Mouse (Mus musculus) gastrocnemius, adult 18-20 months (tissue): ENCODE results near the gene Cntn4. TPM values are rescaled to one million over a fixed set of nuclear protein-coding genes. Genes with fewer than 3 reads are reported as not detected.
"Not testable (repeated sequence)": the region's sequence is repeated elsewhere in the genome, so short reads cannot be mapped to it uniquely, and the experiment has no call there.

ENCODE experiments used
- DNase-seq: peaks from one replicate; pipeline ENCODE4 v3.0.0; 2021; ENCODE audit warnings: low spot score
- total RNA-seq, 2 experiments: library from RNA; stranded (reverse); gene quantifications; 2 replicates each; pipeline ENCODE4 v1.2.3; 2021

The Cntn4 gene
- total RNA-seq, 2 experiments from 2014 or later, result not detected

DNA sequence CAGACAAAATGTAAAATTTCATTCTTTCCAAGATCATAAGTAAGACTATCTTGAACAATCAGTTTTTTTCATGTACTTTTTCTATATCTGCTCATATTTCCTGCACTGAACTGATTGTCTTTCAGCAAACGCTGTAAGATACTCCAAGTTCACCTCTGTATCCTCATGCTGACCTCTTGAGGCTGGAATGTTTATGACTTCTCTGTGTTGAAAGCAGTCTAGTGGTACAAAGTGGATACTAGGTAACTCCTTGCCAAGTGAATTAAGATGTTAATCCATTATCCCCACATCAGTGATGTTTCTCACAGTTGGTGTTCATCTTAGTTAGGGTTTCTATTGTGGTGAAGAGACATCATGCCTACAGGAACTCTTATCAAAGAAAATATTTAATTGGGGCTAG lies 651.5 kb downstream of the Cntn4 start:
- DNase-seq, result no peak

DNA sequence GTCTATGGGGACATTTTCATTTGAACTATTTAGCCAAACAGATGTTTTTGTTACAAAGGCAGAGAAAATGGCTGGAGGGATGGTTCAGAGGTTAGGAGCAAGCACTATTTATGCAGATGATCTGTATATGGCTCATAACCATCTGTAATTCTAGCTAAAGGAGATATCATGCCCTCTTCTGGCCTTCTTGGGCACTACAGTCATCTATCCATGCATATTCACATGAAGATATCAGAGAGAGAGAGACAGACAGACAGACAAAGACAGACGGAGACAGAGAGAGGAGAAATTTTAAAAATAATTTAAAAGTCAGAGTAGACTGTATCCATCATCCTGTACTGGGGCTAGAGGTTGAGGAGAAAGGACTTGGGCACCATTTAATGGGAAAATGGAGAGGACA lies 652.2 kb downstream of the Cntn4 start:
- no peak for DNase-seq

DNA sequence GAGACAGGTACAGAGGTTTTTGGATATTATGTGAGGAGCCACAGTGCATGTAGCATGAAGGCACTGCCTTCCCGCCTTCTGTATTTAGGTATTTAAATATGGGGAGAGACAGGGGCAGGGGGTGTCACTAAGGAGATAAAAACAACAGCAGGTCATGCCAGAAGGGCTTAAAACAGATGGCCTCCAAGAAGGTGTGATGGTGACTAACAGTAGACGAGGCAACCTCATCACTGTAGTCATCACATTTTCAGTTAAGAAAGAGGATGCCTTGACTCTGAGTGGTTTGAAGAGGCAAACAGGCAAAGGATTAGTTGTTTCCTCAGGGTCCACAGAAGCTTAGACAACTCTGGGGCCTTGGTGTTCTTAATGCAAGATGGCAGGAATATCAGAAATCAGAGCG lies 655.0 kb downstream of the Cntn4 start:
- DNase-seq, result no peak

DNA sequence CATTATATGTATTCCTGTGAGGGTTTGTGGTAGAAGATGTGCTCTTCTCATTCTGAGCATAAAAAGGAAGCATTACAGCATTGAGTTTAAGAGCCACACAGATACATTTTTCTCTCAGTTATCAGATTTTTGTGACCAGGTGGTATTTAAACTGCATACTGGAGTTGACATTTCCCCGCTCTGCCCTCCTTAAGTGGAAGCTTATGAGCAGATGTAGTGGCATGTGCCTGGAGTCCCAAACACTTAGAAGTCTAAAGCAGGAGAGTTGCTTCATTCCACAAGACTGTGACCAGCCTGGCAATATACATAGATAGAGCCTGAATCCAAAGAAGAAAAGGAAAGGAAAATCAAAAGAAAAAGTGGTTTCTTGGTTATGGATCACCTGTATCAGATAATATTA lies 655.5 kb downstream of the Cntn4 start:
- no peak for DNase-seq

DNA sequence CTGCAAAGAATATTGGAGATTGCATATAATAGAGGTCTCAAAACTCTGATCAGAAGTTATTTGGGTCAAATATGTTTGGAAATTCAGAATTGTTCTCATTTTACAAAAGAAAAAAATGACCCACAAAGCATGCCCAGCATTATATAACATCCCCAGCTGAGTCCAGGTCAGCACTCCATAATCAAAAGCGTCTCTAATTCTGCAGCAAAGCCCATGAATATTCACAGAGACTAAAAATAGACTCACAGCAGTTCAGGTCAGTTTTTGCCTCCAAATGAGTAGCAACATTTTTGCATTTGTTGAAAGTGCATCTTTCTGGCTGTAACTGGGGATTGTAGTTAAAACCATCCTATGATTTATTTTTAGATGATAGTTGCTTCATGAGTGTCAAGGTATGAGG lies 657.6 kb downstream of the Cntn4 start:
- DNase-seq, result no peak

DNA sequence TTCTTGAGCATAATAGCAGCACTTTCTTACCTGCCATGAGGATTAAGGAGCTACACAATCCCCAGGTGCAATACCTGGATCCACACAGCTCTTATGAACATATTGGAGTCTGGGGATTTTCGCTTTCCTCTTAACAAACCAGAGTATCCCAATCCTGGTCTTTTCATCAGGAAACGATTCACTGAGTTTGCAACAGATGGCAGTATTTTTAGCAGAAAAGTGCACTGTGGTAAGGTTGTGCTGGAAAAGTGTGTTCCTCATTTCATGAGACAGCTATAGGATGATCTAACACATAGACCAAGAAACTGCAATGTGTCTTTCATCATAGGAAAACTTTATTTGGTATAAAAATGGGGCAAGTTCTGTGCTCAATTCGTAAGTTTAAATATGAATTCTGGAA lies 659.3 kb downstream of the Cntn4 start:
- DNase-seq, result no peak

DNA sequence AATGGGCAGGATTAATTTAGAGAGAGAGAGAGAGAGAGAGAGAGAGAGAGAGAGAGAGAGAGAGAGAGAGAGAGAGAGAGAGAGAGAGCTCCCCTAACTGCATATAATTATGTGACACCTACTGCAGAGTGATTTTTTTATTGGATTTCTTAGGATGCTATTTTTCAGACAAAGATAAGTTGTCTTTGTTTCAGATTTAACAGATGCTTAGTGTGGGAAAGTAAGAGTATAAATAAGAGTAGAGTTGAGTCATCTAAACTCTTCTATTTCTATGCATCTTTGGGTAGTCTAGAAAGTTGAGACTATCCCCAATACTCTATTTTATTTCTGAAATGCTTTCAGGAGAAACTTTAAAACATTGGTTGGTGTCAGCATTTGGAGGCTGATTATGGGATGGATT lies 660.4 kb downstream of the Cntn4 start:
- DNase-seq, result no peak

DNA sequence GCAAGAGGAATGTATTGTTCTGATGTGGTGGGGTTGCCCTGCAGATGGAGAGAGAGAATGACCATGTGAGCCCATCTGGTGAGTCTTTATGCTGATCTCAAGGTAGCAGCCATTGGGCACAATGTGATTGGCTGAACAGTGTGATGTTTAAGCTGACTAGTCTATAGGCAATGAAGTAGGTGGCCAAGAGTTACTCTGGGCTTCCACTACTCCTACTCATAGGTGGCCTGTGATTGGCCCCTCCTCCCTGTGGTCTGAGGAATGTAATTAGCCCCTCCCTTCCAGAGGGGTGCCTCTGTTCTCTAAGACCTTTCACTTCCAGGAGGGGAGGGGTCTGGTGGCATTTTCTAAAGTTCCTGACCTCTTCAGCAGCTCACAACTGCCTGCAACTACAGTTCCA lies 663.7 kb downstream of the Cntn4 start:
- no peak for DNase-seq

DNA sequence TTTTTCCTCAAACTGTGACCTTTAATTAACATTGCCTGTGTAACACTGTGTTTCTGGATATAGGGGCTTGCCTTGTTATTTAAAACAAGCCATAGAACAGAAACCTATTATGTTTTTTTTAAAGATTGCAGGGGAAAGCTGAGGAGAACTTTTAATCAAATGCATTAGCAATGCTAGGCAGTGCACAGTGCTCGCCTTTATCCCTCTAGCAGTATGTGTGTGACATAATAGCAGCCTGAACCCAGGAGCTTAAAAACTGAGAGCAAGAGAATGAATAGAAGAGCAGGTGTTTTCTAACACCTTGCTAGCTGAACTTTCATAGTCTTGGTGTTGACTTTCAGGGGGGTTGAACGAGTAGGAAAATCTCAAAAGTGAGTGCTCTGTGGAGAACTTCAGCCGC lies 672.6 kb downstream of the Cntn4 start:
- no peak for DNase-seq

DNA sequence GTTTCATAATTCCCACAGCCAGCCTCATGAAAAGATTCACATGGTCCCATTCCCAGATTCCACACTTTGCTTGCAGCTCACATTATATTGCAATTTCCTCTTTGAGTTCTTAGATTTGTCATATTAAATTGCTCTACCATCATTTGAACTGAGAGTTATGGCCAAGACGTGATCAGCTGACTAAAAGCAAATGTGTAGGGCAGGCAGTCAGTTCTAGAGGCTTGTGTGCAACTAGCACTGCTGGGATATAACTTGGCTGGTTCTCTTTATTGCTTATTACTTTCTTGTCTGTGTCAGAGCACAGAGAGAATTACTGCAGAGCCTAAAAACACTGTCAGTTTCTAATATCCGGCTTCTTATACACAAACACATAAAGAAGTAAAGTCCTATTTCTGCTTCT lies 673.9 kb downstream of the Cntn4 start:
- DNase-seq, result no peak

DNA sequence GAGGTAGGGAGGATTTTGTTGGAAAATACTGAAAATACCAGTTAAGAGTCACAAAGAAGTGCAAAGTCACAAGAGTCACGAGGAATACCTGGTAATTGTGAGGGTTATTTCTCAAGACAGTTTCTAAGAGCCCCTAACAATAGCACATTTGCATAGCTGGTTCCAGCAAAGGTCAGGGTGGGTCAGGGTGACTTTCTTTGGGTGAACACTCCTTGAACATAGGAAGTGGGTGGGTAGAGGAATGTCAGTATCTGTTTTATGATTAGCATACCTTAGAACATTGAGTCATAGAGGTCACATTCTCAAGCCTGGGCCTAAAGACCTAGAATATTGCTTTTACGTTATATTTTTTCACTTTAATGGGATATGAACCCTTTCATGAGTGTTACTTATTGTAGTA lies 681.3 kb downstream of the Cntn4 start:
- not testable (repeated sequence) for DNase-seq

DNA sequence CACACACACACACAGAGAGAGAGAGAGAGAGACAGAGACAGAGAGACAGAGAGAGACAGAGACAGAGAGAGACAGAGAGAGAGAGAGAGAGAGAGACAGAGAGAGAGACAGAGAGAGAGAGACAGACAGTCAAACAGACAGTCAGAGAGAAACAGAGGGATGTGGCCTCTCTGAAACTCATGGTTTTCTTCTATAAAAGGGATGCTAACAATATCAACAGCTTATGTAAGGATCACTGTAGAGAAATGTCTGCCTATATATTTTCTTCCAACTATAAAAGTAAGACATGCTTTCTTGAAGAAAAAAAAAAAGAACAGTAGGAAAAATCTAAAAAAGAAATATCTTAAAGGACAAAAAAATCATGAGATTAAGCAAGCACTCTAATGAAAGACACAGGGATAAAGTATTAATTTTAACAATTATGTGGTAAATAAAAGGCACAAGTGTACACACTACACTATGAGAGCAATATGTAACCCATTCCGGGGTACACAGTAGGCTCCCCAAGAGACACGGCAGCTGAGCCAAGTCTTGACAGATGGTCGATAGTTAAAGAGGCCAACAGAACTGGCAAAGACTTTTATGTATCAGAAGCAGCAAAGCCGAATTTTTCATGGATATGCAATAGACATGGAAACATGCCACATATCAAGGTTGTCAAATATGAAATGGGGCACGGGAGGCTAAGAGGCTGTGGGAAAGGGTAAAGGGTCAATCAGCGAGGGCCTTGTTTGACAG lies 704.0 kb downstream of the Cntn4 start:
- no peak for DNase-seq

DNA sequence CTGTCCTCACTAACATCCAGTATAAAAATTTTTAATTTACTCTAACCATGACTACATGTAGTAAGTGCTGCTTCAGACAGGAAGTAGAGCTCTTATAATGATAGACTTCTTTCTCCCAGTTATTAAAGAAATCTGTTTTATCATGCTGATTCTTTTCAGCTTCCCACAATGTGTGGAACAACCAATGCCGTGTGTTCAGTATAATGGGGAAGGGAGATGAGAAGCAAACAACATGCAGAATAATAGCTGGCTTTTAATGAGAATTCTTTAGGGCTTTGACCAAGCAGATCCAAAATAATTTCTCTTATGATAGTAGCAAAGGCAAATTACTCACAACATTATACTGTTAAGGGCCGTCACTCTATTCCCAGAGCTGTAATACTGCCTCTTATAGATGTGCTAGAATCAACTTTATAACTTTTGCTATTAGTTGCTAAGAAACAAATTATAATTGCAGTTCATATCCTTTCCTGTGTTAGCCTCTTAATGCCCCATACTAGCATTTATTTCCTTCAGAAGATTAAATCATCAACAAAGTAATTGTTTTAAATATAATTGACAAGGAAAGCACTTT lies 710.5 kb downstream of the Cntn4 start:
- no peak for DNase-seq

DNA sequence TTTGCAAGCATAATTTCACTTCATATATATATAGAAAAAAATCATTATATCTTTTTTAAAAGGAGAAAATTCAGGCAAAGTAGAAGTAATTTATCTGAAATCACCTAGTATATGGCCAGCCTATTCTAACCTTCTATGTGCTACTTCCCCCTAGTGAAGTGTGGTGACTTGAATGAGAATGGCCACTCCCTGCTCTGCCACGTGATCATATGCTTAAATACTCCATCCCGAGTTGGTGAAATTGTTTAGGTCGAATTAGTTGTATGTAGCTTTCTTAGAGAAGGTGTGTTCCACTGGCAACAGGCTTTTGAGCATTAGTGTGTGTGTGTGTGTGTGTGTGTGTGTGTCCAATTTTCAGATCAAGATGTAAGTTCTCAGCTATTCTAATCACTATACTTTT lies 730.6 kb downstream of the Cntn4 start:
- DNase-seq, result no peak

DNA sequence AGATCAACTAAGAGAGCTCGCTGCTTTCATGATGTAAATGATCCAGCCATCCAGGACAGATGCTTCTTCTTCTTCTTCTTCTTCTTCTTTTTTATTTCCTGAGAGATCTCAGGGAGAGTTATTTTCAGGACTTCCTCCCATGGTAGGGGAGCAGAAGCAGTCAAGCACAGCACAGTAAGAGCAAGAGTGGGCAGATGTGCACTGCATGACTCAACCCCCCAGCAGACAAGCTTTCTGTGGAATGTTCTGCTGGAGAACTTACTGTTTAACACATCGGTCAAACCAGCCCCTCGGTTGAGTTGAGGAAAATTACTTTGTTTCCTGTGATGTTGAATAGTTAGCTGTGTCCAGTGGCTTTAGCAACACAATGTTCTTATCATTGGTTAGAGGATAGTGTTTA lies 731.2 kb downstream of the Cntn4 start:
- no peak for DNase-seq

DNA sequence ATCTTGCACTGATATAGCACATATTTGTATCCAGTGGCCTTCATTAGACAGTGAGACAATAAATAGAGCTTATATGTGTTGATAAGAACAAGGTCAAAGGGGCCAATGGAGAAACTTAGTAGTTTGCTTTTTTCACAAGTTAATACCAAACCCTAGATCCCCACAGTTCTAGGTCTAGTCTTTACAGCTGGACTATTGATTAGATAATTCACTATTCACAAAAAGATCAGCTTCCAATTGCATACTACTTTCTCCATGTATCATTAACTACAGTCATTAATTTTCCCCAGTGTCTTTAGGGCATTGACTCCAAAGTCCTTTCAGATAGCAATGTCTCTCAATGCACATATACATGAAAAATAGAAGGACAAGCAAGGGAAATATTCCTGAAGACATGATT lies 745.5 kb downstream of the Cntn4 start:
- no peak for DNase-seq

DNA sequence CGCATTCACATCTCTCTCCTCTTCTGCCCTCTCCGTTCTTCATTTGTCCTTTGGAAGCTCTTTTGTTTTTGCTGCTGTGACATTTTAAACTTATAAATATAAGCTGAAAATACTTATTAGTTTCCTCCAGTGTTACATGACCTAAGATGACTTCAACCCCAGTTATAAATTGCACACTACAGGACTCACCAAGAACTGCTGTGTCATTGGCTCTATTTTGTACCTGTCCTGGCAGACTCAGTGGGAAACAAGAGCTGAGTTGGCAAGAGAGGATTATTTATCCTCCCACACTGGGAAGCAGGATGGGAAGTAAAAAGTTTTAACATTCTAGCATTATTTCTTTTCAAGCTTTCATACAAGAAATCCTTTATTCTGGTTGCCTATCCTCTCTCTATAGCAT lies 746.0 kb downstream of the Cntn4 start:
- no peak for DNase-seq

DNA sequence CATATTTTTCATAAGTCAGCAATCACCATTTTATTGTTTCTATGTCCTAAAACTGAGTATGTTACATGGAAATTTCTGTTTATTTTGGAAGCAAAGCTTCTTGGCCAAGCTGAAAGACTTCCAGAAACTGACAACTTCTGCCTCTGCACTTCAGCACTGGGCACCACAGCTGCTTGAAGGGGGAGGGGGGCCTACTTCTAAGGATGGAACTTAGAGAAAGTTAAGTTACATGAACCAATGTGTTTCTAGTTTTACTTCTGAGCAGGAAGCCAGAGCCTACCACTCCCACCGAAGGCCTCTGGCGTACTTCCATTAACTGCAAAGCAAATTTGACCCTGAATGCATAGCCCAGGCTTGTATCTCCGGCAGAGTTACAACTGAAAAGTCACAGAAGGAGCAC lies 749.2 kb downstream of the Cntn4 start:
- DNase-seq, result no peak

DNA sequence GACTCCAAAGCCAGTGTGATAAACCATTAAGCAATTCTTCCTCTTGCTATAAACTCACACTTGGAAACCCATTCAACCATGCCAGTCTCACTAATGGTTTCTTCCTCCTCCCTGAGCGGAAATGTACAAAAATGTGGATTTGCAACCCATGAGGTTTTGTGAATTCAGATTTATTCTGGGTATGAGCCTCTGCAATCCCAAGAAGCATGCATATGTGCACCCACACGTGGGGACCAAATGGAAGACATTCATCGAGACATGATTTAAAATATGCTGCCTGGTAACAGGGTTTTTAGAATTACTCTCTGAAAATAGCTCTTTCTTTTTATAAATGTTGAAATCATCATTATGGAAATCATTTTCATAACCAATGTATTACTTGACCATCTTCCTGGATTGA lies 754.0 kb downstream of the Cntn4 start:
- no peak for DNase-seq

DNA sequence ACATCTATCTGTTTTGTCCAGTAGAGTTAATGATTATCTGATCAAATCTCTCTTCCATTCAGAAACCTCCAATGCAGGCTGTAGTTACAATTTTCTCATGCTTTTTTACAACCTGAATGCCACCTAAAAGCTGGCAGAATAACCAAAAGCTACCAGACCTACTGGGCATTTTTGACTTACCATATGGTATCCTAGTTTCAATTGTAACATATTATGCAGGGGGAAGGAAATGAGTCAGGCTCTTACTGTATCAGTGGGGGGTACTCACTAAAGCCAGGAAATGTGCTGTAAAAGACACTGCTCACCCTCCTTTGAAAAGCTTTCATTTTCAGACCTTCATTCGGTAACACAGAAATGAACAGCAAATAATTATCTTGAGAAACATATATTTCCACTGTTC lies 763.3 kb downstream of the Cntn4 start:
- DNase-seq, result no peak

DNA sequence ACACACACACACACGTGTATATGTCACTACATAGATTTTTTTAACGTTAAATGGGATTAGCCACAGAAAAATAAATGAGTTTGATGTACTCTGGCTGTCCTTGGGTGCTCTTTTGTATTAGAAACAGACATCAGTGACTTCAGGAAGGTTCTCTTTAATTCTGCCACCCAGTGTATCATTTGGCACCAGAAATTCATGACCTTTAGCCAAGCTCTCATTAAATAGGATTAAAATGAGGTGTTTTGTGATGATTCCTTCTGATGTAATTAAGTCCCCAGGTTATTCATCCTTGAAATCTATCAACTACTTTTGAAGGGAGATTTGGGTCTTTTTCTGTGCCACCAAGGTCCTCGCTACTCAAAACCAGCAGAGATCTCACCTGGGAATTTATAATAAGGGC lies 763.8 kb downstream of the Cntn4 start:
- no peak for DNase-seq

DNA sequence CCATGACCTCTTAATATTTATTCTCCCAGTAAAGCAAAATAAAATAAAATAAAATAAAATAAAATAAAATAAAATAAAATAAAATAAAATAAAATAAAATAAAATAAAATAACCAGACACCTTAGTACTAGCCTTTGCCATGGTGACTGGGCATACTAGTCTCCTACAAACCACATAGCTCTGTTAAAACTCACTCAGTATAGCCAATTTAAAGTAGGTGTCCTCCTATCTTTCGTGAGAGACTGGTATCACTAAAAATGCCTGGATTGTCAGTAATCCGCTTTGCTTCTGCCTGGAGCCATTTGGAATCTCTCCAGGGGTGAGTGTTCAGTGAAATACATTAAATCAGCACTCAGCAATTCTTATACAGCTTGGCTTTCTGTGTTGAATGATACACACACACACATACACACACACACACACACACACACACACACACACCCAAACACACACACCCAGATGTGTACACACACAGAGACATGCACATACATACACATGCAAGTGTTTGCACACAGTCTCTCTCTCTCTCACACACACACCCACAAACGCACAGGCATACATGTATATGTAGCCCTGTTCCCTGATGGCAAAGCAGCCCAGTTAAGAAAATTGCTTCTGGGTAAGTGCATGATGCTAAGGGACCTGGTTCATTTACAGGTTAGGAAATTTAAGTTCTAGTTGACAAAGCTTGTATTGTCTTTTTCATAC lies 776.8 kb downstream of the Cntn4 start:
- DNase-seq, result no peak

DNA sequence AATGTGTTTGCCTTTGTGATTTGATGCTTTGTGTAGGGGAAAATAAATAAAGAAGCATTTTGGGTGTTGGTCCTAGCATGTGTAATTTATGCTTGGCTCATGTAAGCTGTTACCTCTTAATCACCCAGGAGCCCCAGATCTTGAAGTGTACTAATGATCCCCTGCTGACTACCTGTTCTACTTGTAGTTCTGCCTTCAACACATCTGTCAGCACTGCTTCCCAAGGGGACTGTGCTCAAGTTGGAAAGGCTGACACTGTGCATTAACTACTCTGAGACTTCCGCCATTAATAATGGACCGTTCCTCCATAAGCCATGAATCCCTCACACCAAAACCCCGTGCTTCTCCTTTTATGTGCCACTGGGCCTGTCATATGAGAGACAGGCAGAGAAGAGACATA lies 778.2 kb downstream of the Cntn4 start:
- no peak for DNase-seq
